In genomic region chr9:34395839-34396804, GRCm38 (mm10) we compare ENCODE assay signal across 17 mouse cellular contexts.
DNase-seq lines count a peak whose midpoint lies in the region; ATAC-seq lines count a peak whose summit lies in the region.
"Had no signal": no experiment of that assay in that cellular context is flagged by ENCODE, and none has a peak within 500 bp of the region (broad histone marks: within the 10 kb centered on the region; RNA-seq: fewer than 3 reads in every experiment).

No protein-coding gene starts in this region.

- ATAC-seq in heart, embryonic 12.5 days (ENCODE audit: insufficient number of reproducible peaks, low FRiP score) = no peak
- ATAC-seq in limb, embryonic 11.5 days (ENCODE audit: insufficient number of reproducible peaks, low FRiP score, low TSS enrichment, low read depth) = peak; percentile 65; the same call in 1 of the 2 replicates
- ATAC-seq in embryonic facial prominence, embryonic 12.5 days (ENCODE audit: insufficient number of reproducible peaks, insufficient read depth, low FRiP score, low TSS enrichment) = peak; percentile 87
- peak; percentile 81 for ATAC-seq in midbrain, embryonic 14.5 days (ENCODE audit: low FRiP score, low TSS enrichment)
- ATAC-seq: hindbrain, postnatal 0 days had no signal

- H3K27ac ChIP-seq in heart, embryonic 12.5 days (ENCODE audit: poor library complexity, severe bottlenecking) = no peak overlapping the region
- no peak overlapping the region for H3K27ac ChIP-seq in limb, embryonic 11.5 days (replicated peaks; ENCODE audit: low read depth, low read length)
- no peak overlapping the region for H3K27ac ChIP-seq in limb, embryonic 10.5 days
- H3K27ac ChIP-seq in embryonic facial prominence, embryonic 12.5 days = peak overlapping the region; percentile 59; the same call in 1 of the 2 replicates
- peak overlapping the region; percentile 50 for H3K27ac ChIP-seq in midbrain, embryonic 14.5 days (replicated peaks; ENCODE audit: low read depth, low read length)
- H3K27ac ChIP-seq: hindbrain, postnatal 0 days had no signal

- WGBS in heart, embryonic 12.5 days = 25% methylated on average over 6 of the region's 6 CpGs
- WGBS in limb, embryonic 11.5 days = 48% methylated on average over 6 of the region's 6 CpGs
- 49% methylated on average over 6 of the region's 6 CpGs for WGBS in limb, embryonic 10.5 days
- 12% methylated on average over 6 of the region's 6 CpGs for WGBS in embryonic facial prominence, embryonic 12.5 days
- 24% methylated on average over 6 of the region's 6 CpGs for WGBS in midbrain, embryonic 14.5 days

- H3K27me3 ChIP-seq in heart, embryonic 12.5 days (replicated peaks) = no peaks in the 10 kb centered on the region
- no peaks in the 10 kb centered on the region for H3K27me3 ChIP-seq in limb, embryonic 11.5 days (ENCODE audit: control insufficient read depth, insufficient read depth, low read length)
- H3K27me3 ChIP-seq in limb, embryonic 10.5 days (ENCODE audit: low read depth, poor library complexity, severe bottlenecking) = no peaks in the 10 kb centered on the region
- no peaks in the 10 kb centered on the region for H3K27me3 ChIP-seq in embryonic facial prominence, embryonic 12.5 days
- H3K27me3 ChIP-seq in midbrain, embryonic 14.5 days (ENCODE audit: control insufficient read depth, insufficient read depth, low read length) = no peaks in the 10 kb centered on the region

- DNase-seq in heart, adult 11 months = peak; percentile 72
- DNase-seq in limb, embryonic 11.5 days (ENCODE audit: low spot score) = no peak
- no peak for DNase-seq in limb, embryonic 10.5 days (ENCODE audit: low spot score)
- peak; percentile 71 for DNase-seq in midbrain, embryonic 14.5 days
- DNase-seq in right cerebral cortex, postnatal 10 days (ENCODE audit: low spot score in 2 of 2) = no peak
- no peak for DNase-seq in yolk sac, embryonic 10.5 days (ENCODE audit: low spot score)
- DNase-seq: adrenal gland, postnatal 10 days; gastrocnemius, postnatal 10 days; kidney, adult 8-10 months; lung, postnatal 4 days; right cerebral cortex, postnatal 25 days; thymus, adult 2 months had no signal

- H3K36me3 ChIP-seq in heart, embryonic 12.5 days = no peaks in the 10 kb centered on the region
- H3K36me3 ChIP-seq in limb, embryonic 11.5 days (ENCODE audit: control insufficient read depth, insufficient read depth, low read length) = no peaks in the 10 kb centered on the region
- no peaks in the 10 kb centered on the region for H3K36me3 ChIP-seq in limb, embryonic 10.5 days
- no peaks in the 10 kb centered on the region for H3K36me3 ChIP-seq in embryonic facial prominence, embryonic 12.5 days
- no peaks in the 10 kb centered on the region for H3K36me3 ChIP-seq in midbrain, embryonic 14.5 days (ENCODE audit: control insufficient read depth, insufficient read depth, low read length)
- H3K36me3 ChIP-seq: G1E had no signal

- H3K4me1 ChIP-seq in heart, embryonic 12.5 days (replicated peaks) = peaks cover 23% of the 10 kb centered on the region
- H3K4me1 ChIP-seq in limb, embryonic 11.5 days (ENCODE audit: control insufficient read depth, insufficient read depth, low read length) = peaks cover 5% of the 10 kb centered on the region
- 0 out of 2 replicates have a peak, but pooled peaks cover 7% of the 10 kb centered on the region for H3K4me1 ChIP-seq in limb, embryonic 10.5 days
- peaks cover 14% of the 10 kb centered on the region; the same call in 1 of the 2 replicates for H3K4me1 ChIP-seq in embryonic facial prominence, embryonic 12.5 days
- H3K4me1 ChIP-seq in midbrain, embryonic 14.5 days (ENCODE audit: control insufficient read depth, insufficient read depth, low read length) = peaks cover 5% of the 10 kb centered on the region; the same call in 1 of the 2 replicates

- H3K4me3 ChIP-seq in heart, embryonic 12.5 days = no peak overlapping the region
- no peak overlapping the region for H3K4me3 ChIP-seq in limb, embryonic 11.5 days (ENCODE audit: low read depth, low read length)
- no peak overlapping the region for H3K4me3 ChIP-seq in limb, embryonic 10.5 days
- H3K4me3 ChIP-seq in embryonic facial prominence, embryonic 12.5 days = no peak overlapping the region
- no peak overlapping the region for H3K4me3 ChIP-seq in midbrain, embryonic 14.5 days (replicated peaks; ENCODE audit: low read depth, low read length)

- no peak overlapping the region for H3K9ac ChIP-seq in heart, embryonic 12.5 days
- H3K9ac ChIP-seq in limb, embryonic 11.5 days (ENCODE audit: low read length) = no peak overlapping the region
- H3K9ac ChIP-seq in embryonic facial prominence, embryonic 12.5 days = no peak overlapping the region
- no peak overlapping the region for H3K9ac ChIP-seq in midbrain, embryonic 14.5 days (replicated peaks; ENCODE audit: low read length)

- H3K4me2 ChIP-seq in heart, embryonic 12.5 days = no peak overlapping the region
- no peak overlapping the region for H3K4me2 ChIP-seq in limb, embryonic 11.5 days (ENCODE audit: low read depth, severe bottlenecking)
- H3K4me2 ChIP-seq in embryonic facial prominence, embryonic 12.5 days (replicated peaks) = no peak overlapping the region
- H3K4me2 ChIP-seq in midbrain, embryonic 14.5 days (ENCODE audit: low read length) = no peak overlapping the region
- H3K4me2 ChIP-seq: heart, embryonic 11.5 days had no signal

- H3K9me3 ChIP-seq in heart, embryonic 12.5 days (replicated peaks) = no peaks in the 10 kb centered on the region
- H3K9me3 ChIP-seq in limb, embryonic 11.5 days (ENCODE audit: control insufficient read depth, low read length) = no peaks in the 10 kb centered on the region
- H3K9me3 ChIP-seq in limb, embryonic 10.5 days (replicated peaks) = no peaks in the 10 kb centered on the region
- H3K9me3 ChIP-seq in embryonic facial prominence, embryonic 12.5 days = no peaks in the 10 kb centered on the region
- no peaks in the 10 kb centered on the region for H3K9me3 ChIP-seq in midbrain, embryonic 14.5 days (ENCODE audit: control insufficient read depth, low read length)

Comparison
In these comparisons a context has a peak if more than half of its experiments do, and no peak if none do; other contexts are left out.
1. DNase-seq: peak in heart, adult 11 months (single experiment) and midbrain, embryonic 14.5 days (single experiment); none in limb, embryonic 11.5 days (single experiment), limb, embryonic 10.5 days (single experiment), right cerebral cortex, postnatal 10 days (0 of 2) and yolk sac, embryonic 10.5 days (single experiment).
2. H3K27ac ChIP-seq: peak in embryonic facial prominence, embryonic 12.5 days (single experiment) and midbrain, embryonic 14.5 days (single experiment); none in heart, embryonic 12.5 days (single experiment), limb, embryonic 11.5 days (single experiment) and limb, embryonic 10.5 days (single experiment).